Mouse (Mus musculus) midbrain, postnatal 0 days (tissue): Measurements from ENCODE around the gene Olfr613. TPM values are rescaled to one million over a fixed set of nuclear protein-coding genes. Genes with fewer than 3 reads are reported as not detected.
"Not testable (repeated sequence)": the region's sequence is repeated elsewhere in the genome, so short reads cannot be mapped to it uniquely, and the experiment has no call there.

Source experiments
- ATAC-seq: fragments of 200-750 bp; cut with Nextera tagmentation; 2 replicates; pipeline ENCODE4 v1.8.0; 2017; ENCODE audit warnings: moderate number of reproducible peaks, mild to moderate bottlenecking, moderate TSS enrichment, moderate library complexity; ENCODE audit not compliant: low FRiP score
- DNase-seq: peaks from one replicate; pipeline ENCODE4 v3.0.0-alpha.2; 2015; ENCODE audit warnings: low spot score
- H3K27ac ChIP-seq: fragments of 300-500 bp; sonication (generic); 2 replicates; pipeline ENCODE4 v1.5.1; 2014; ENCODE audit warnings: low read depth, mild to moderate bottlenecking, low read length, mixed read lengths
- H3K27me3 ChIP-seq: fragments of 300-500 bp; sonication (generic); 2 replicates; pipeline ENCODE4 v1.6.1; 2014; ENCODE audit warnings: low read length, control low read depth, mixed read lengths; ENCODE audit not compliant: insufficient read depth
- H3K36me3 ChIP-seq: fragments of 300-500 bp; sonication (generic); 2 replicates; pipeline ENCODE4 v1.6.1; 2014; ENCODE audit warnings: low read length, control low read depth, mixed read lengths; ENCODE audit not compliant: insufficient read depth
- H3K4me1 ChIP-seq: fragments of 300-500 bp; sonication (generic); 2 replicates; pipeline ENCODE4 v1.6.1; 2014; ENCODE audit warnings: mild to moderate bottlenecking, control low read depth, antibody characterized with exemption, low read length, mixed read lengths; ENCODE audit not compliant: insufficient read depth
- H3K4me2 ChIP-seq: fragments of 300-500 bp; sonication (generic); 2 replicates; pipeline ENCODE4 v1.6.1; 2014; ENCODE audit warnings: low read depth, mild to moderate bottlenecking, low read length, mixed read lengths; ENCODE audit not compliant: poor library complexity, severe bottlenecking
- H3K4me3 ChIP-seq: fragments of 300-500 bp; sonication (generic); 2 replicates; pipeline ENCODE4 v1.5.1; 2014; ENCODE audit warnings: low read depth, mild to moderate bottlenecking, low read length, moderate library complexity
- H3K9ac ChIP-seq: fragments of 300-500 bp; sonication (generic); replicated peaks from 2 replicates; pipeline ENCODE4 v1.6.1; 2014; ENCODE audit warnings: mild to moderate bottlenecking, low read length, moderate library complexity, mixed read lengths; ENCODE audit not compliant: poor library complexity, severe bottlenecking
- H3K9me3 ChIP-seq: fragments of 300-500 bp; sonication (generic); 2 replicates; pipeline ENCODE4 v1.6.1; 2016; ENCODE audit warnings: low read length, control low read depth
- CTCF ChIP-seq: IDR thresholded peaks from 2 replicates; pipeline ENCODE4 v1.5.1; 2016; ENCODE audit warnings: antibody characterized with exemption, mild to moderate bottlenecking
- WGBS: fragments of 180-500 bp; shearing (Covaris S2); extraction: QIAGEN DNeasy Blood & Tissue Kit; methylation state at CpG from one replicate; pipeline ENCODE4 v1.1.7; 2014; 5-methylcytosine and 5-hydroxymethylcytosine counted together
- polyA plus RNA-seq: library from polyadenylated mRNA; unstranded; fragments of >200 nt; fragmentation: Nextera tagmentation; extraction: Ambion mirVana; gene quantifications from 2 replicates; pipeline ENCODE4 v1.2.1, GENCODE M21; 2015
- total RNA-seq: library from RNA; depleted of rRNA; stranded (reverse); fragments of >200 nt; gene quantifications from 2 replicates; pipeline ENCODE4 v1.2.3, GENCODE M21; 2014; rRNA removed

The Olfr613 gene
- total RNA-seq: not detected in 2 replicates
- not detected in 2 replicates for polyA plus RNA-seq

GRCm38 (mm10) chr7:103547774-103548173, at the start of gene Olfr613:
Gene Olfr613 (plus strand): TSS chr7:103548074.
- no peaks in the 10 kb centered on the region for H3K36me3 ChIP-seq
- H3K4me3 ChIP-seq: no peak within 1 kb of the TSS
- WGBS: 82% methylated on average over 2 of the region's 2 CpGs
- no peak for DNase-seq
- no peaks in the 10 kb centered on the region for H3K4me1 ChIP-seq
- TF ChIP-seq CTCF: no peak
- H3K9me3 ChIP-seq: no peaks in the 10 kb centered on the region
- H3K4me2 ChIP-seq: no peak within 1 kb of the TSS
- no peak for ATAC-seq
- H3K9ac ChIP-seq: no peak within 1 kb of the TSS
- H3K27ac ChIP-seq: no peak within 1 kb of the TSS
- no peaks in the 10 kb centered on the region for H3K27me3 ChIP-seq

GRCm38 (mm10) chr7:103512022-103512421, 35.9 kb upstream of the Olfr613 start, which contains the start of gene Olfr610:
Gene Olfr610 (minus strand): TSS chr7:103512122.
- no peak for DNase-seq

GRCm38 (mm10) chr7:103520746-103521145, 27.1 kb upstream of the Olfr613 start, which contains the start of gene Olfr611:
Gene Olfr611 (minus strand): TSS chr7:103520846.
- not testable (repeated sequence) for H3K36me3 ChIP-seq, ATAC-seq, H3K27me3 ChIP-seq, H3K27ac ChIP-seq, H3K4me1 ChIP-seq, DNase-seq, H3K4me3 ChIP-seq, H3K9me3 ChIP-seq, H3K4me2 ChIP-seq, H3K9ac ChIP-seq
- 65% methylated on average over 1 of the region's 1 CpGs for WGBS

More at GRCm38 (mm10) chr7:103512022-103512421, 35.9 kb upstream of the Olfr613 start, which contains the start of gene Olfr610:
- no peaks in the 10 kb centered on the region for H3K36me3 ChIP-seq
- no peak within 1 kb of the TSS for H3K9ac ChIP-seq
- WGBS: 93% methylated on average over 2 of the region's 2 CpGs
- TF ChIP-seq CTCF: no peak
- no peak within 1 kb of the TSS for H3K27ac ChIP-seq
- H3K27me3 ChIP-seq: no peaks in the 10 kb centered on the region
- H3K9me3 ChIP-seq: no peaks in the 10 kb centered on the region
- no peak within 1 kb of the TSS for H3K4me3 ChIP-seq
- no peaks in the 10 kb centered on the region for H3K4me1 ChIP-seq
- no peak within 1 kb of the TSS for H3K4me2 ChIP-seq
- no peak for ATAC-seq

- not testable (repeated sequence) for H3K4me2 ChIP-seq, ATAC-seq, H3K9me3 ChIP-seq, DNase-seq, H3K9ac ChIP-seq, H3K27ac ChIP-seq, H3K36me3 ChIP-seq, H3K4me1 ChIP-seq, H3K27me3 ChIP-seq, H3K4me3 ChIP-seq
- 71% methylated on average over 2 of the region's 2 CpGs for WGBS
Measured at GRCm38 (mm10) chr7:103542617-103543016, 5.3 kb upstream of the Olfr613 start, which contains the start of gene Olfr612. Gene Olfr612 (minus strand): TSS chr7:103542717.

GRCm38 (mm10) chr7:103555779-103556178, 7.9 kb downstream of the Olfr613 start, which contains the start of gene Olfr615:
Gene Olfr615 (plus strand): TSS chr7:103556079.
- WGBS: 90% methylated on average over 2 of the region's 2 CpGs
- DNase-seq: no peak

GRCm38 (mm10) chr7:103569043-103569442, 21.2 kb downstream of the Olfr613 start, which contains the start of gene Olfr616:
Gene Olfr616 (minus strand): TSS chr7:103569143.
- Histone ChIP-seq H3K9me3 (no peaks in the 10 kb centered on the region), H3K9ac (no peak within 1 kb of the TSS), H3K27ac (no peak within 1 kb of the TSS), H3K4me3 (no peak within 1 kb of the TSS), H3K4me1 (no peaks in the 10 kb centered on the region), H3K27me3 (no peaks in the 10 kb centered on the region), H3K4me2 (no peak within 1 kb of the TSS), H3K36me3 (no peaks in the 10 kb centered on the region)
- TF ChIP-seq CTCF: no peak
- no peak for ATAC-seq
- WGBS: 83% methylated on average over 3 of the region's 3 CpGs
- DNase-seq: no peak

More at GRCm38 (mm10) chr7:103555779-103556178, 7.9 kb downstream of the Olfr613 start, which contains the start of gene Olfr615:
- Histone ChIP-seq H3K36me3 (no peaks in the 10 kb centered on the region), H3K4me3 (no peak within 1 kb of the TSS), H3K4me1 (no peaks in the 10 kb centered on the region), H3K27me3 (no peaks in the 10 kb centered on the region), H3K4me2 (no peak within 1 kb of the TSS), H3K9ac (no peak within 1 kb of the TSS), H3K9me3 (no peaks in the 10 kb centered on the region), H3K27ac (no peak within 1 kb of the TSS)
- TF ChIP-seq CTCF: no peak
- ATAC-seq: no peak
